Mouse (Mus musculus) hindbrain, embryonic 10.5 days (tissue): ENCODE data around the gene Eif2ak3. TPM values are rescaled to one million over a fixed set of nuclear protein-coding genes. Genes with fewer than 3 reads are reported as not detected.

ENCODE experiments used
- DNase-seq: peaks from one replicate; pipeline ENCODE4 v3.0.0-alpha.2; 2017; ENCODE audit warnings: low spot score
- H3K27ac ChIP-seq: fragments of 300-500 bp; sonication (generic); 2 replicates; pipeline ENCODE4 v1.5.1; 2016; ENCODE audit warnings: mild to moderate bottlenecking, moderate library complexity
- H3K27me3 ChIP-seq: fragments of 300-500 bp; sonication (generic); 2 replicates; pipeline ENCODE4 v1.6.1; 2016; ENCODE audit warnings: mild to moderate bottlenecking; ENCODE audit not compliant: poor library complexity, insufficient read depth, severe bottlenecking
- H3K36me3 ChIP-seq: fragments of 300-500 bp; sonication (generic); 2 replicates; pipeline ENCODE4 v1.6.1; 2016; ENCODE audit warnings: mild to moderate bottlenecking, moderate library complexity
- H3K4me1 ChIP-seq: fragments of 300-500 bp; sonication (generic); replicated peaks from 2 replicates; pipeline ENCODE4 v1.6.1; 2016; ENCODE audit warnings: mild to moderate bottlenecking
- H3K4me3 ChIP-seq: fragments of 300-500 bp; sonication (generic); 2 replicates; pipeline ENCODE4 v1.5.1; 2016; ENCODE audit warnings: mild to moderate bottlenecking, moderate library complexity
- H3K9me3 ChIP-seq: fragments of 300-500 bp; sonication (generic); 2 replicates; pipeline ENCODE4 v1.6.1; 2016; ENCODE audit warnings: mild to moderate bottlenecking, moderate library complexity
- WGBS: fragments of 180-500 bp; shearing (Covaris S2); methylation state at CpG from one replicate; pipeline ENCODE4 v1.1.7; 2016; 5-methylcytosine and 5-hydroxymethylcytosine counted together
- polyA plus RNA-seq: library from polyadenylated mRNA; unstranded; fragments of >200 nt; fragmentation: Nextera tagmentation; extraction: Ambion mirVana; gene quantifications from 2 replicates; pipeline ENCODE4 v1.2.1, GENCODE M21; 2016

Gene Eif2ak3
- polyA plus RNA-seq, 1 experiment from 2014 or later: 10.4 TPM

GRCm38 (mm10) chr6:70874035-70874775 lies 29.9 kb downstream of the Eif2ak3 start:
- H3K4me1 ChIP-seq: 0 out of 2 replicates have a peak, but pooled peaks cover 10% of the 10 kb centered on the region
- no peak overlapping the region for H3K27ac ChIP-seq
- no peak overlapping the region for H3K4me3 ChIP-seq
- no peak for DNase-seq
- no peaks in the 10 kb centered on the region for H3K9me3 ChIP-seq
- H3K36me3 ChIP-seq: peaks cover 7% of the 10 kb centered on the region
- H3K27me3 ChIP-seq: no peaks in the 10 kb centered on the region
- WGBS: 82% methylated on average over 5 of the region's 5 CpGs

- Histone ChIP-seq H3K4me1 (0 out of 2 replicates have a peak, but pooled peaks cover 10% of the 10 kb centered on the region), H3K9me3 (no peaks in the 10 kb centered on the region), H3K27ac (no peak overlapping the region), H3K27me3 (no peaks in the 10 kb centered on the region), H3K36me3 (peaks cover 13% of the 10 kb centered on the region), H3K4me3 (no peak overlapping the region)
- DNase-seq: no peak
- 97% methylated on average over 1 of the region's 1 CpGs for WGBS
Measured at GRCm38 (mm10) chr6:70875017-70875416, 30.7 kb downstream of the Eif2ak3 start.

GRCm38 (mm10) chr6:70880714-70881304 lies 36.5 kb downstream of the Eif2ak3 start:
- DNase-seq: peak; percentile 64
- Histone ChIP-seq H3K36me3 (peaks cover 52% of the 10 kb centered on the region), H3K4me3 (no peak overlapping the region), H3K27me3 (no peaks in the 10 kb centered on the region), H3K27ac (no peak overlapping the region), H3K4me1 (no peaks in the 10 kb centered on the region), H3K9me3 (no peaks in the 10 kb centered on the region)
- 19% methylated on average over 5 of the region's 5 CpGs for WGBS

DNA sequence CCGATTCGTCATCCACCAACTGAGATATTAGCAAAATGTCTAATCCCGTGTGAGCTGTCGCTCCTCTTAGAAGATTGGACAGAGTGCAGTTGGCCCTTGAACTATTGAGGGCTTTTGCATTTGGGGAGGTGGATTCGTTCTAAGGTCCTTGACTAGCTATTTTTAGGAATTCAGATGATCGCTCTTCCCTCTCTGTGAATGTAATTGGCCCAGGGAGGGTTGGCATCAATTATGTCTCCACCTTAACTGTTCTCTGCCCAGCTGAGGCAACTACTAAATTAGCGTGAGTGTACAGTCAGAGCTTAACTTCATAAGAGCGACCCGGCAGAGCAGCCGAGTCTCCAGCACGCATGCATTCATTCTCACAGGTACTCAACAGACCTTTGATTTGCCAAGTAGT lies 43.7 kb downstream of the Eif2ak3 start:
- Histone ChIP-seq H3K27ac (no peak overlapping the region), H3K36me3 (peaks cover 96% of the 10 kb centered on the region), H3K4me3 (no peak overlapping the region), H3K4me1 (no peaks in the 10 kb centered on the region), H3K27me3 (no peaks in the 10 kb centered on the region), H3K9me3 (no peaks in the 10 kb centered on the region)
- no peak for DNase-seq
- 93% methylated on average over 11 of the region's 11 CpGs for WGBS

DNA sequence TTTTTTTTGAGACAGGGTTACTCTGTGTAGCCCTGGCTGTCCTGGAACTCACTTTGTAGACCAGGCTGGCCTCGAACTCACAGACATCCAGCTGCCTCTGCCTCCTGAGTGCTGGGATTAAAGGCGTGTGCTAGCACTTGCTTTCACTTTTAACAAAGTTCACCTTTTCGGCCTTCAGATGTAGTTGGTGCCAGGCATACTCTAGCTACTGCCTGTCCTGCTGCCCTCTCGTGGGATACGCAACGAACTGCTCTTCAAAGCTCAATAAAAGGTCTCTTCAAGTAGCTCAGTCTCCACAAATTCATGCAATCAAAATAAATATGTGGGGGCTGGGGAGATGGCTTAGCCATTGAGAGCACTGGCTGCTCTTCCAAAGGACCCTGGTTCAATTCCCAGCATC lies 53.9 kb downstream of the Eif2ak3 start:
- no peak for DNase-seq
- Histone ChIP-seq H3K27me3 (no peaks in the 10 kb centered on the region), H3K36me3 (peaks cover 70% of the 10 kb centered on the region), H3K9me3 (no peaks in the 10 kb centered on the region), H3K27ac (no peak overlapping the region), H3K4me1 (no peaks in the 10 kb centered on the region), H3K4me3 (no peak overlapping the region)
- 81% methylated on average over 6 of the region's 6 CpGs for WGBS

- DNase-seq: no peak
- no peaks in the 10 kb centered on the region for H3K4me1 ChIP-seq
- no peak overlapping the region for H3K27ac ChIP-seq
- no peak overlapping the region for H3K4me3 ChIP-seq
- no peaks in the 10 kb centered on the region for H3K27me3 ChIP-seq
- H3K36me3 ChIP-seq: peaks cover 68% of the 10 kb centered on the region
- H3K9me3 ChIP-seq: no peaks in the 10 kb centered on the region
- WGBS: 38% methylated on average over 8 of the region's 8 CpGs
Measured at GRCm38 (mm10) chr6:70899594-70900003, 55.3 kb downstream of the Eif2ak3 start.

DNA sequence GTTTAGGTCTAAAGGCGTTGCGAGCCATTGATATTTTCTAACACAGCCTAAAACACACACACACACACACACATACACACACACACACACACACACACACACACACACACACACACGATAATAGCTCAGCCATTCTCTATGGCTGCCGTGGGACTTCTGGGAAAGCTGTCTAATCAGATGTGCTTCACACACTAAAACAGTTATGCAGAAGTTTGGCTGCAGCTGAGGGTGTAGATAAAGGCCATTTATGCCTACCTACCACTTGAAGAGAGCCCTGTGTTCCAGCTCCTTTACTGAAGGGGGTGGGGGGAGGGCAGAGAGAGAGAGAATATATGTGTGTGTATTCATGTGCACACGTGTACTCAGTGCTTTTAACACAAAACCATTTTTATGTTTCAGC lies 59.4 kb downstream of the Eif2ak3 start:
- WGBS: 93% methylated on average over 5 of the region's 5 CpGs
- Histone ChIP-seq H3K4me3 (no peak overlapping the region), H3K36me3 (peaks cover 53% of the 10 kb centered on the region), H3K27me3 (no peaks in the 10 kb centered on the region), H3K4me1 (no peaks in the 10 kb centered on the region), H3K9me3 (no peaks in the 10 kb centered on the region), H3K27ac (no peak overlapping the region)
- DNase-seq: no peak

DNA sequence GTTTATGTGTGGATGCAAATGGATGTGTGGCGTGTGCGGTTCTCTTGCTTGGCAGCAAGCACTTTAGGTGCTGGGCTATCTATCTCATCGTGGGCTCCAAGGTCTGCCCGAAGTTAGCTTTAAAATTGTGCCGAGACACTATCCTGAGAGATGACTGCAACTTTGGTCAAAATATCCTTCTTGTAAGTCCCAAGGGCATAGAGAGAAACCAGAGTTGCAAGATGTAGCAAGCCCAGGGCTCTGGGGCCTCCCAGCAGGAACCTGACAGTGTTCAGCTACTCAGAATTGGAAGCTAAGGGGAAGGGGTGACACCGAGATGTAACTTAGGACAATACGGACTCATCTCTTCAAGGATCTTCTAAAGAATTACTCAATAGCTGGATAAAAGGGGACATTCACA lies 65.3 kb downstream of the Eif2ak3 start:
- no peak for DNase-seq
- WGBS: 88% methylated on average over 7 of the region's 7 CpGs
- Histone ChIP-seq H3K27ac (no peak overlapping the region), H3K4me1 (peaks cover 11% of the 10 kb centered on the region), H3K27me3 (peaks cover 19% of the 10 kb centered on the region), H3K9me3 (no peaks in the 10 kb centered on the region), H3K36me3 (peaks cover 17% of the 10 kb centered on the region), H3K4me3 (no peak overlapping the region)

GRCm38 (mm10) chr6:70910285-70910684 lies 66.0 kb downstream of the Eif2ak3 start:
- Histone ChIP-seq H3K36me3 (peaks cover 12% of the 10 kb centered on the region), H3K9me3 (no peaks in the 10 kb centered on the region), H3K27me3 (peaks cover 19% of the 10 kb centered on the region), H3K27ac (no peak overlapping the region), H3K4me1 (peaks cover 11% of the 10 kb centered on the region), H3K4me3 (no peak overlapping the region)
- WGBS: 71% methylated on average over 4 of the region's 4 CpGs
- no peak for DNase-seq

DNA sequence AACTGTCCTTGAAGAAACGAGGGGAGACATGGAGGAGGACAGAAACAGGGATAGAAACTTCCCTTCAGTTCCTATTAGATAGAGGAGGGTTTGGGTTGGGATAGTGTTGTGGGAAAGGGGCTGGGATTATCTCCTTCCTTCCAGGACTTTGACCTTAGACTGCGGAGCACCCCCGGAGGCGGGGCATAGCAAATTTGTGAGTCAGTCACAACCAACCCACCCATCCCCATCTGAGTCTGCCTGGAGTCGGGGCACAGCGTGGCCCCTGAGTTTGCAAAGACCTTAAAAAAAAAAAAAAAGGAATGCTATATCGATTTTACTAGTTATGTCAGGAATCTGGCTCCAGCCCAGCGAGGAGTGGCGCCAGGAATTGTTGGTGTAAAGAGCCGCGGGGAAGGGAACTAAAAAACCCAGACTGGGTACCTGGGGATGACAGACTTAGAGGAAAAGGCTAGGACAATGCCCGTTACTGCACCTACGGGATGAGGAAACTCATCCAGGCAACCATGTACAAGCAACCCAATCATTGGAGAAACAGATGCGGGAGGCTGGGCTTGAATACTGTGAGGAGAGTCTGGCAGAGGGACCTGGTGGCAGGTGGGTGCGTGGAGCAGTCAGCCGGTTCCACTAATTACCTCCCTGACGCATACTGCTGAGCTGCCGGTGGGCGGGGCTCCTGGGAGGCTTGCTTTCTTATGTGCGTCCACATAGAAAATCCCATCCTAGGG lies 67.5 kb downstream of the Eif2ak3 start:
- WGBS: 15% methylated on average over 20 of the region's 20 CpGs
- Histone ChIP-seq H3K4me3 (peak overlapping the region; percentile 25), H3K9me3 (no peaks in the 10 kb centered on the region), H3K4me1 (peaks cover 11% of the 10 kb centered on the region), H3K36me3 (no peaks in the 10 kb centered on the region), H3K27me3 (peaks cover 19% of the 10 kb centered on the region), H3K27ac (no peak overlapping the region)
- DNase-seq: peak; percentile 4

DNA sequence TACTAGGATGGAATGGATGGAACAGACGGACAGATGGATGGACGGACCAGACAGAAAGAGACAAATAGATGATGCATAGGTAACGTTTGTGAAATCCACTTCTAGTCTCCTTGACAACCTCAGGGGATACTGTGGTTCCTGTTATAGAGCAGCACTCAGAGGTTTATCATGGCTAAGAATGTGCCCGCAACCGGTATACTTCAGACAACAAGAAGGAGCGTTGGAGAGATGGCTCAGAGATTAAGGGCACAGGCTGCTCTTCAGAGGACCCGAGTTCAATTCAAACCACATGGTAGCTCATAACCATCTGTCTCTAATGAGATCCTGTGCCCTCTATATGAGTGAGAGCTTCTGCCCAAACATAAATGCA lies 68.1 kb downstream of the Eif2ak3 start:
- Histone ChIP-seq H3K27me3 (peaks cover 19% of the 10 kb centered on the region), H3K9me3 (no peaks in the 10 kb centered on the region), H3K4me3 (no peak overlapping the region), H3K36me3 (no peaks in the 10 kb centered on the region), H3K4me1 (peaks cover 11% of the 10 kb centered on the region), H3K27ac (no peak overlapping the region)
- WGBS: 74% methylated on average over 7 of the region's 7 CpGs
- no peak for DNase-seq

GRCm38 (mm10) chr6:70918827-70919226 lies 74.5 kb downstream of the Eif2ak3 start, which contains the start of gene Tex37:
Gene Tex37 (minus strand): TSS chr6:70918927.
- Histone ChIP-seq H3K27ac (no peak within 1 kb of the TSS), H3K27me3 (0 out of 2 replicates have a peak, but pooled peaks cover 10% of the 10 kb centered on the region), H3K9me3 (no peaks in the 10 kb centered on the region), H3K36me3 (no peaks in the 10 kb centered on the region), H3K4me1 (peaks cover 10% of the 10 kb centered on the region), H3K4me3 (no peak within 1 kb of the TSS)
- no peak for DNase-seq
- WGBS: 89% methylated on average over 3 of the region's 3 CpGs
